Mouse (Mus musculus) forebrain, postnatal 0 days (tissue): ENCODE results near the gene Enpp5. TPM values are rescaled to one million over a fixed set of nuclear protein-coding genes. Genes with fewer than 3 reads are reported as not detected.

Experiments
- ATAC-seq: fragments of 200-750 bp; cut with Nextera tagmentation; 2 replicates; pipeline ENCODE4 v1.8.0; 2017; ENCODE audit warnings: mild to moderate bottlenecking, moderate library complexity
- DNase-seq: peaks from one replicate; pipeline ENCODE4 v3.0.0-alpha.2; 2015
- H3K27ac ChIP-seq: fragments of 300-500 bp; sonication (generic); 2 replicates; pipeline ENCODE4 v1.5.1; 2014; ENCODE audit warnings: low read depth, mild to moderate bottlenecking, antibody characterized with exemption, low read length, moderate library complexity, mixed read lengths
- H3K27me3 ChIP-seq: fragments of 300-500 bp; sonication (generic); 2 replicates; pipeline ENCODE4 v1.6.1; 2014; ENCODE audit warnings: mild to moderate bottlenecking, low read length, mixed read lengths; ENCODE audit not compliant: insufficient read depth
- H3K36me3 ChIP-seq: fragments of 300-500 bp; sonication (generic); 2 replicates; pipeline ENCODE4 v1.6.1; 2014; ENCODE audit warnings: mild to moderate bottlenecking, moderate library complexity; ENCODE audit not compliant: insufficient read depth
- H3K4me1 ChIP-seq: fragments of 300-500 bp; sonication (generic); 2 replicates; pipeline ENCODE4 v1.6.1; 2014; ENCODE audit warnings: antibody characterized with exemption; ENCODE audit not compliant: insufficient read depth
- H3K4me2 ChIP-seq: fragments of 300-500 bp; sonication (generic); 2 replicates; pipeline ENCODE4 v1.6.1; 2014; ENCODE audit warnings: low read depth, mild to moderate bottlenecking, moderate library complexity
- H3K4me3 ChIP-seq: fragments of 300-500 bp; sonication (generic); 2 replicates; pipeline ENCODE4 v1.5.1; 2014; ENCODE audit warnings: low read depth, low read length, mixed read lengths
- H3K9ac ChIP-seq: fragments of 300-500 bp; sonication (generic); 2 replicates; pipeline ENCODE4 v1.6.1; 2014; ENCODE audit warnings: mild to moderate bottlenecking
- H3K9me3 ChIP-seq: fragments of 300-500 bp; sonication (generic); 2 replicates; pipeline ENCODE4 v1.6.1; 2016; ENCODE audit warnings: low read length
- CTCF ChIP-seq: sonication (generic); IDR thresholded peaks from 2 replicates; pipeline ENCODE4 v1.5.1; 2016; ENCODE audit warnings: antibody characterized with exemption, control low read depth, low read depth
- WGBS: fragments of 180-500 bp; shearing (Covaris S2); extraction: QIAGEN DNeasy Blood & Tissue Kit; methylation state at CpG from one replicate; pipeline ENCODE4 v1.1.7; 2014; 5-methylcytosine and 5-hydroxymethylcytosine counted together
- polyA plus RNA-seq: library from polyadenylated mRNA; unstranded; fragments of >200 nt; fragmentation: Nextera tagmentation; extraction: Ambion mirVana; gene quantifications from 2 replicates; pipeline ENCODE4 v1.2.1, GENCODE M21; 2015
- total RNA-seq: library from RNA; depleted of rRNA; stranded (reverse); fragments of >200 nt; gene quantifications from 2 replicates; pipeline ENCODE4 v1.2.3, GENCODE M21; 2014

Gene Enpp5
- total and polyA plus RNA-seq, 2 experiments from 2014 or later, result 97.5 to 130 TPM

GRCm38 (mm10) chr17:44075601-44076000, 3.0 kb upstream of the Enpp5 start:
- ATAC-seq (no peak), DNase-seq (no peak)
- H3K4me1 ChIP-seq, result peaks cover 4% of the 10 kb centered on the region
- no peak for TF ChIP-seq CTCF
- no peak overlapping the region for H3K27ac ChIP-seq
- WGBS, result 85% methylated on average over 3 of the region's 3 CpGs
- H3K27me3 ChIP-seq, result no peaks in the 10 kb centered on the region
- H3K9me3 ChIP-seq, result no peaks in the 10 kb centered on the region
- no peaks in the 10 kb centered on the region for H3K36me3 ChIP-seq
- no peak overlapping the region for H3K9ac ChIP-seq
- no peak overlapping the region for H3K4me2 ChIP-seq
- H3K4me3 ChIP-seq, result no peak overlapping the region

GRCm38 (mm10) chr17:44076051-44076680, 2.4 kb upstream of the Enpp5 start:
- Histone ChIP-seq H3K36me3 (peaks cover 6% of the 10 kb centered on the region; the same call in 1 of the 2 replicates), H3K27me3 (no peaks in the 10 kb centered on the region), H3K9ac (no peak overlapping the region), H3K27ac (no peak overlapping the region), H3K4me1 (peaks cover 4% of the 10 kb centered on the region), H3K9me3 (no peaks in the 10 kb centered on the region), H3K4me2 (no peak overlapping the region), H3K4me3 (no peak overlapping the region)
- DNase-seq (peak; percentile 50), ATAC-seq (no peak)
- TF ChIP-seq CTCF, result peak; percentile 70
- WGBS, result 60% methylated on average over 6 of the region's 6 CpGs

GRCm38 (mm10) chr17:44077146-44077842, 1.3 kb upstream of the Enpp5 start:
- H3K4me3 ChIP-seq, result no peak overlapping the region
- no peaks in the 10 kb centered on the region for H3K9me3 ChIP-seq
- no peak for DNase-seq
- peaks cover 4% of the 10 kb centered on the region for H3K4me1 ChIP-seq
- WGBS, result 77% methylated on average over 12 of the region's 12 CpGs
- ATAC-seq, result no peak
- no peak for TF ChIP-seq CTCF
- no peak overlapping the region for H3K27ac ChIP-seq
- no peaks in the 10 kb centered on the region for H3K27me3 ChIP-seq
- no peak overlapping the region for H3K9ac ChIP-seq
- H3K4me2 ChIP-seq, result no peak overlapping the region
- H3K36me3 ChIP-seq, result peaks cover 14% of the 10 kb centered on the region; the same call in 1 of the 2 replicates

- peaks cover 14% of the 10 kb centered on the region; the same call in 1 of the 2 replicates for H3K36me3 ChIP-seq
- H3K9me3 ChIP-seq, result no peaks in the 10 kb centered on the region
- no peak overlapping the region for H3K9ac ChIP-seq
- H3K4me1 ChIP-seq, result peaks cover 4% of the 10 kb centered on the region
- no peak for TF ChIP-seq CTCF
- H3K27ac ChIP-seq, result 0 out of 2 replicates have a peak overlapping the region, but pooled peaks have one; percentile 22
- H3K27me3 ChIP-seq, result no peaks in the 10 kb centered on the region
- ATAC-seq (no peak), DNase-seq (no peak)
- no peak overlapping the region for H3K4me2 ChIP-seq
- 51% methylated on average over 2 of the region's 2 CpGs for WGBS
- no peak overlapping the region for H3K4me3 ChIP-seq
These were observed 811 bp upstream of the Enpp5 start for GRCm38 (mm10) chr17:44077843-44078160.

- Histone ChIP-seq H3K27me3 (no peaks in the 10 kb centered on the region), H3K27ac (no peak overlapping the region), H3K4me2 (no peak overlapping the region), H3K36me3 (peaks cover 43% of the 10 kb centered on the region), H3K9me3 (no peaks in the 10 kb centered on the region), H3K4me1 (peaks cover 2% of the 10 kb centered on the region), H3K9ac (no peak overlapping the region), H3K4me3 (no peak overlapping the region)
- TF ChIP-seq CTCF, result no peak
- 93% methylated on average over 4 of the region's 4 CpGs for WGBS
- no peak for DNase-seq
- ATAC-seq, result no peak
These were observed 4.5 kb downstream of the Enpp5 start for GRCm38 (mm10) chr17:44083156-44083555.

- H3K9me3 ChIP-seq, result no peaks in the 10 kb centered on the region
- H3K27me3 ChIP-seq, result no peaks in the 10 kb centered on the region
- peaks cover 34% of the 10 kb centered on the region for H3K36me3 ChIP-seq
- 95% methylated on average over 3 of the region's 3 CpGs for WGBS
- ATAC-seq (no peak), DNase-seq (no peak)
- no peak for TF ChIP-seq CTCF
- H3K4me3 ChIP-seq, result no peak overlapping the region
- H3K4me2 ChIP-seq, result no peak overlapping the region
- H3K4me1 ChIP-seq, result no peaks in the 10 kb centered on the region
- H3K9ac ChIP-seq, result no peak overlapping the region
- no peak overlapping the region for H3K27ac ChIP-seq
These were observed 9.6 kb downstream of the Enpp5 start for GRCm38 (mm10) chr17:44088226-44088625.

- Histone ChIP-seq H3K4me1 (no peaks in the 10 kb centered on the region), H3K9ac (no peak overlapping the region), H3K4me2 (no peak overlapping the region), H3K27ac (no peak overlapping the region), H3K4me3 (no peak overlapping the region), H3K27me3 (no peaks in the 10 kb centered on the region), H3K36me3 (peaks cover 14% of the 10 kb centered on the region; the same call in 1 of the 2 replicates), H3K9me3 (no peaks in the 10 kb centered on the region)
- ATAC-seq (no peak), DNase-seq (no peak)
- TF ChIP-seq CTCF, result no peak
- whole genome bisulfite sequencing, result 71% methylated on average over 2 of the region's 2 CpGs
These were observed 12.3 kb downstream of the Enpp5 start for GRCm38 (mm10) chr17:44090916-44091315.
